Mouse (Mus musculus) neural tube, embryonic 14.5 days (tissue): ENCODE measurements around the gene Ercc6. TPM values are rescaled to one million over a fixed set of nuclear protein-coding genes. Genes with fewer than 3 reads are reported as not detected.
A peak's percentile ranks its signal among the peaks of the same experiment; 100 is the strongest.

Experiments
- ATAC-seq: fragments of 200-750 bp; cut with Nextera tagmentation; 2 replicates; pipeline ENCODE4 v1.8.0; 2017; ENCODE audit warnings: low read depth, mild to moderate bottlenecking, moderate TSS enrichment, moderate library complexity
- H3K27ac ChIP-seq: fragments of 300-500 bp; sonication (generic); 2 replicates; pipeline ENCODE4 v1.5.1; 2014; ENCODE audit warnings: low read depth, mild to moderate bottlenecking, control low read depth, low read length, moderate library complexity, mixed read lengths
- H3K27me3 ChIP-seq: fragments of 300-500 bp; sonication (generic); 2 replicates; pipeline ENCODE4 v1.6.1; 2014; ENCODE audit warnings: low read length; ENCODE audit not compliant: control insufficient read depth, insufficient read depth
- H3K36me3 ChIP-seq: fragments of 300-500 bp; sonication (generic); 2 replicates; pipeline ENCODE4 v1.6.1; 2014; ENCODE audit warnings: low read length, mixed read lengths; ENCODE audit not compliant: control insufficient read depth, insufficient read depth
- H3K4me1 ChIP-seq: fragments of 300-500 bp; sonication (generic); 2 replicates; pipeline ENCODE4 v1.6.1; 2014; ENCODE audit warnings: low read length; ENCODE audit not compliant: control insufficient read depth, insufficient read depth
- H3K4me2 ChIP-seq: fragments of 300-500 bp; sonication (generic); 2 replicates; pipeline ENCODE4 v1.6.1; 2014; ENCODE audit warnings: mild to moderate bottlenecking, low read depth, low read length, control low read depth
- H3K4me3 ChIP-seq: fragments of 300-500 bp; sonication (generic); 2 replicates; pipeline ENCODE4 v1.5.1; 2014; ENCODE audit warnings: low read depth, low read length, control low read depth, mixed read lengths
- H3K9ac ChIP-seq: fragments of 300-500 bp; sonication (generic); replicated peaks from 2 replicates; pipeline ENCODE4 v1.6.1; 2014; ENCODE audit warnings: low read depth, mild to moderate bottlenecking, control low read depth, low read length, mixed read lengths
- H3K9me3 ChIP-seq: fragments of 300-500 bp; sonication (generic); 2 replicates; pipeline ENCODE4 v1.6.1; 2016; ENCODE audit warnings: low read length; ENCODE audit not compliant: control insufficient read depth
- WGBS: fragments of 180-500 bp; shearing (Covaris S2); extraction: QIAGEN DNeasy Blood & Tissue Kit; methylation state at CpG from one replicate; pipeline ENCODE4 v1.1.7; 2014; 5-methylcytosine and 5-hydroxymethylcytosine counted together
- polyA plus RNA-seq: library from polyadenylated mRNA; unstranded; fragments of >200 nt; fragmentation: Nextera tagmentation; extraction: Ambion mirVana; gene quantifications from 2 replicates; pipeline ENCODE4 v1.2.1, GENCODE M21; 2014

Ercc6 gene
- polyA plus RNA-seq, 1 experiment from 2014 or later: 25.1 TPM

DNA sequence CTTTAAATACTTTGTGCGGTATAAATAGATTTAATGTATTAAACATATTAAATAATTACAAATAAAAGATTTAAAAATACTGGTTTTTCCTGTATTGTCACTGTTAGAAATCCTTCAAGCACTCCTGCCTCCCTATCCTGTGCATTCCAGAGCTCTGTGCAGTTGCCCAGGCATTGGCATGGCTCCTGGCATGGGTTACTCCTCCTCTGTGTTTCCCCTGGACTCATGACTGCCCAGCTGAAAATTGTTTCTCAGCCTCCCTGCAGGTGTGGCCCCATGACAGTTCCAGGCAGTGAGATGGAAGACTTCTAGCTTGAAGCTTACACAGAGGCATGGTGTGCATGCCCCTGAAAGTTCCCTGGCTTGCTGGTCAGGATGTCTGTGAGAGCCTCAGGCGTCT, 65.1 kb downstream of the Ercc6 start:
- WGBS: 90% methylated on average over 2 of the region's 2 CpGs
- no peak for ATAC-seq

DNA sequence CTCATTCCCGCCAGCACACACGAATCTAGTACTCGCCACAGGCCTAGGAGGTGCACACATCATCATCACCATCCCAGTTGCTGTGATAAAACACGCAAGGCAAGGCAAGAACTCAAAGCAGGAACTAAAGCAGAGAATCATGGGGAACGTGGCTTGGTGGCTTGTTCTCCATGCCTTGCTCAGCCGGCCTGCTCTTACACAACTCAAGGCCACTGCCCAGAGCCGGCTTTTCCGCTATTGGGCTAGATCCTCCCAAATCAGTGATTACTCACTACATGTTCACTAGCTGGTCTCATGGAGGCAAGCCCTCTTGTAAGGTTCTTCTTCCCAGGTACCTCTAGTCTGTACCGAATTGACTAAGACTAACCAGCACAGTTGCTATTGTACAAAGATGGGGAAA, 70.4 kb downstream of the Ercc6 start:
- H3K4me1 ChIP-seq: no peaks in the 10 kb centered on the region
- H3K9ac ChIP-seq: no peak overlapping the region
- no peak for ATAC-seq
- H3K9me3 ChIP-seq: no peaks in the 10 kb centered on the region
- no peak overlapping the region for H3K4me3 ChIP-seq
- H3K36me3 ChIP-seq: no peaks in the 10 kb centered on the region
- H3K4me2 ChIP-seq: no peak overlapping the region
- 92% methylated on average over 9 of the region's 9 CpGs for WGBS
- no peaks in the 10 kb centered on the region for H3K27me3 ChIP-seq
- no peak overlapping the region for H3K27ac ChIP-seq

More for the DNA sequence above, 65.1 kb downstream of the Ercc6 start:
- Histone ChIP-seq H3K36me3 (peaks cover 13% of the 10 kb centered on the region; the same call in 1 of the 2 replicates), H3K4me3 (no peak overlapping the region), H3K9ac (no peak overlapping the region), H3K4me1 (no peaks in the 10 kb centered on the region), H3K4me2 (no peak overlapping the region), H3K27ac (no peak overlapping the region), H3K9me3 (no peaks in the 10 kb centered on the region), H3K27me3 (no peaks in the 10 kb centered on the region)

DNA sequence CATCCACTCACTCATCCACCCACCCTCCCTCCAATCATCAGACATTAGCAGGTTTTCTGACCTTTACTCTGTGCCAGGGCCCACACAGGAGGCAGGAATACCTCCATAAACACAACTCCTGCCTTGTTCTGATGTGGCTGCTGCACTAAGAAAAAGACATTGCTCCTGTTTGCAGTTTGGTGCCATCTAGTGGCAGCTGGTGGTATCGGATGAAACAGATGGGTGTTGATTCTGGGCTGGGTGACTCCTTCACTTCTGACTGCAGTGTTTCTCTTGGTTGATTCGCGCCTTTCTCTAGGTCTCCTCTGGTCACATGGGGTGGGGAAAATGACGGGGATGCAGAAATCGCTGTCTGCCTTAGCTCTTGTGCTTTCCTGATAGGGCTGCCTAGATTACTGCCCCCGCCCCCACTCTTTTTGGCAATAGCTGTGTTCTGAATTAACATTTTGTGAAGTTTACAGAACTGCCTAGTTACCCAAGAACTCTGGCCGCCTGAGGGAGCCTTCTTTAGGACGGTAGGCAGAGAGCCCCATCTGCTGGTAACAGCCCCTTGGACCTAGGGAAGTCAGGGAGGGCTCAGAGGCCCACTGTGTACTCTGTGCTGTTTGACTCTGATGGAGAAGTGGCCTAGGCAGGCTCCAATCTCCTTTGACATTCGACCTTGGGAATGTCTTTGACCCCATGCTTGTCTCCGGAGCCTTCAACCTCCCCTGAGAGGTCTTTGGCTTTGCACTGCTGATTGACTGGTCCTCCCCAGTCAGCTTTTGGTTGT, 73.9 kb downstream of the Ercc6 start:
- Histone ChIP-seq H3K36me3 (no peaks in the 10 kb centered on the region), H3K27me3 (no peaks in the 10 kb centered on the region), H3K4me1 (no peaks in the 10 kb centered on the region), H3K4me2 (no peak overlapping the region), H3K4me3 (no peak overlapping the region), H3K27ac (no peak overlapping the region), H3K9ac (no peak overlapping the region), H3K9me3 (no peaks in the 10 kb centered on the region)
- WGBS: 14% methylated on average over 10 of the region's 10 CpGs
- ATAC-seq: peak; percentile 62; the same call in 1 of the 2 replicates

DNA sequence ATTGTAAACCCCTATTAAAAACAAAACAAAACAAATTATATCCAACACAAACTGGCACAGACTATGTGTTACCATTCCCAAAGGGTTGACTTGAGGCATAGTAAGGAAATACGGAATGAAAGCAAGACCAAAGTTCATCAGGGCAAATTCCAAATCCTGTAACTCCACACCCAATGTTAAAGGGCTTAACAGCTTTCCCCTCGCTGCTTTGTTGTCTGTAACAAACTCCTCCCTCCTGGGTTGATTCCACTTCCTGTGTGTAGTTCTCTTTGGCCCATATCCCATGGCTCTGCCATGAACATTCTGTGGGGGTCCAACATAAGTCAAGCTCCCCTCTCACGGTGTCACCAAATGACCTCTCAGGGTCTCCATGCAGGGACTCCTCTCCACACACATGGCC, 77.1 kb downstream of the Ercc6 start:
- ATAC-seq: no peak
- WGBS: 81% methylated on average over 3 of the region's 3 CpGs
- Histone ChIP-seq H3K4me3 (no peak overlapping the region), H3K27ac (no peak overlapping the region), H3K36me3 (no peaks in the 10 kb centered on the region), H3K9ac (no peak overlapping the region), H3K27me3 (peaks cover 10% of the 10 kb centered on the region), H3K9me3 (no peaks in the 10 kb centered on the region), H3K4me1 (no peaks in the 10 kb centered on the region), H3K4me2 (no peak overlapping the region)

DNA sequence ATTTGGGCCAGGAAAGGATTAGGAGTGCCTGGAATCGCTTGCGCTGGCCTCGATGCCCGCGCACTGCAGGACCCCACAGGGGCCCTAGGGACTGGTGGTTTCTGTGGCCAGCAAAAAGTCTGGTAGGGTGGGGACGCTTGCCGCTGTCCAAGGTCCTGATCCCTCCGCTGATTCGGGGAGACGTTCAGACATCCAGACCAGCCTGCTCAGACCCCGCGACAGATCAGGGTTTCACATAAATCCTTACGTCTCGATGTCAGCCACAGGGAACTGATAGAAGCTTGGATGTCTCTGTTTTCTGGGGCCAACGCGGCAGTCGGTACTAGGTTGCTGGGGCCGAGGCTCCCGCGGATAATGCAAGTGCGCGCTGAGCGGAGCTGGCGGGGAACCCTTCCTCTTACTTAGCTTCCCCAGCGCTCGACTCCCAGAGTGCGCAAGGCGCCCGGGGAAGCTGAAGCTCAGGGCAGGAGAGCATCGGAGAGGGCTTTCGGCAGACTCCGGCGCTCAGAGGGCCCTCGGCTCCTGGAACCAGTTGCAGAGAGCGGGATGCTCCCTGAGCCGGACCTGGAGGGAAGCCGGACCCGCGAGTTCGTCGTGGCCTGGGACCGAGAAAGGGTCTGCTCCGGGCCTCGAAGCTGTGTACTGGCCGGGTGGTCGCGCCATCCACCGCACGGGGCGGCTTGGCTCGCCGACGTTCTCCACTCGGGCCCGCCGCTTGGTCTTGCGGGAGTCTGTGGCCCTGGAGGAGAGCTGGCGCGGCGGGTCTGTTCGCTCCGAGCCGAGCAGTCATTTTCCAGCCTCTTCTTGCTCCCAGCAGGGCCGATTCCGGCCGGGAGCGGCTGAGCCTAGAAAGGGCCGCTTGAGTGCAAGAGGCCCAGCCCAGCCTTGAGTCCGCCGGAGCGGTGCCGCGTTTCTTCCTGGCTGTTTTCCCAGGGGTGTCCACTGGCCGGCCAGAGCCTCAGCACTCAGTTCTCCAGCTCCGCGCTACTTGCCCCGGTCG, 84.2 kb downstream of the Ercc6 start:
- no peaks in the 10 kb centered on the region for H3K9me3 ChIP-seq
- peak overlapping the region; percentile 42 for H3K9ac ChIP-seq
- under 1% methylated on average over 78 of the region's 78 CpGs for WGBS
- ATAC-seq: peak; percentile 23; the same call in 1 of the 2 replicates
- no peaks in the 10 kb centered on the region for H3K36me3 ChIP-seq
- H3K4me3 ChIP-seq: peak overlapping the region; percentile 31
- H3K4me1 ChIP-seq: peaks cover 14% of the 10 kb centered on the region
- H3K4me2 ChIP-seq: peak overlapping the region; percentile 40
- H3K27me3 ChIP-seq: peaks cover 35% of the 10 kb centered on the region
- H3K27ac ChIP-seq: peak overlapping the region; percentile 8; the same call in 1 of the 2 replicates

DNA sequence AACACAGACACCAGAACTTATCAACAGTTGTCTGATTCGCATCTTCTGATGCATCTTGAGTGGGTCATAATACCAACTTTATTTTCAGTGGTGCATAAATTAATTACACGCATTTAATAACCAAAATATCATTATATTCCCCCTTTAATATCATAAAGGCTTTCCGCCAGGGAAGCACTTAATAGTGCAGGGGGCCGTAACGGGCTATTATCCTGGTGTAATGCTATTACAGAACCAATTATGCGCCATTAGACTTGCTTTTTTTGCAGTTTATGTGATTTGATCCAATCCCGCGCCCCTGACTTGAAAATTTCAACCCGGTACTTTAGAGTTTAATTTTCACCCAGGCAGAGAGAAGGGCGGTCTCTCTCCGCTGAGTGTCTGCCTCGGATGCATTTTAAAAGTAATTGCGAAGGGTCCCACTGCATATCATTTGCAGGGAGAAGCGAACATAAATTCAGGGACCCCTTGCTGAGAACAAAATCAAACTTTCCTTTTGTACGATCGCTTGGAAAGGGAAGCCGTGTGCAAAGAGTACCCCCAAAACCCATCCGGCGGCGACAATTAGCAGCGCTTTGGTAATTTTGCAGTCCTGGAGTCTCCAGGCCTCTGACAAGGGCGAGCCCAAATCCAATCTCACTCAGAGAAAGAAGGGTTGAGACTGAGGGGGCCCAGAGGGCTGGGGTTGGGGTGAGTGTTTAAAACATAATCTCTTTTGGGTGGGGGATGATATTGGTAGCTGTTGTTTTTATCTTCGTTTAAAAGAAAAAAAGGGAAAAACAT, 85.3 kb downstream of the Ercc6 start:
- WGBS: 2% methylated on average over 23 of the region's 23 CpGs

DNA sequence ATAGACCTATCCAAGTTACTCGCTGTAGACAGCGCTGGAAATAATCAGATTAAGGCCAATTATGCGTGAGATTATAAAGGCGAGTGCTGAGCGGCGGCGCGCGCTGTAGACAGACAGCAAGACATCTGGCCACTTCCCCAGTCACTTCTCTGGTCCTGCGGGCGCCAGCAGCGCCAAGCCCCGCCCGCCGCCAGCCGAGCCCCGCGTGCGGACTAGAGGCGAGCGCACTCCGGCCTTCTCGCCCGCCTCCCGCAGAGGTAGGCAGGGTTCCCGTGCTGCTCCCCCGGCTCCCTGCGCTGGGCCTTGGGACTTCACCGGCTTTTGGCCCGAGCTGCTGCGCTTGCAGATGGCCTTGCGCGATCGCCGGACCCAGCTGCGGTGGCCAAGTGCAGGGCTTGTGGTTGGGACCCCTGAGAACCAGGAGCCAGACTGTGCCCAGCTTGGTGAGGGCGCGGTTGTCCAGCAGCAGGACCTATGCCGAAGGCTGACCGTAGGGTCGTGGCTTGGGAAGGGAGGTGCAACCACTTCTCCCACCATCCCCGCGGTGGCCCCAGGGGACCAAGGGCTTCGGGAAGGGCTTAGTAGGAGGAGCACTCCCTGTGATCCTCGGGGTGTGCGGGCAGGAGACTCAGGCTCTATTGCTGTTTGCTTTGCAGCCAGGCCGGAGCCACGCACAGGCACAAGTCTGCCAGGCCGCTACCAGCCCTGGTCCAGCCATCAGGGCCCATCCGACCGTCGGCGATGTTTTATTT, 86.1 kb downstream of the Ercc6 start, which contains the start of gene Prrxl1:
Gene Prrxl1 (plus strand): TSS at position 118 of the 752 bp plus-strand sequence.
- peak within 1 kb of the TSS; percentile 43 for H3K4me2 ChIP-seq
- peak; percentile 65; the same call in 1 of the 2 replicates for ATAC-seq
- under 1% methylated on average over 51 of the region's 53 CpGs for WGBS
- peaks cover 29% of the 10 kb centered on the region for H3K27me3 ChIP-seq
- peak within 1 kb of the TSS; percentile 36 for H3K4me3 ChIP-seq
- H3K36me3 ChIP-seq: no peaks in the 10 kb centered on the region
- H3K27ac ChIP-seq: peak within 1 kb of the TSS; percentile 49
- H3K4me1 ChIP-seq: peaks cover 14% of the 10 kb centered on the region
- H3K9ac ChIP-seq: peak within 1 kb of the TSS; percentile 30
- no peaks in the 10 kb centered on the region for H3K9me3 ChIP-seq

More for the DNA sequence above, 85.3 kb downstream of the Ercc6 start:
- Histone ChIP-seq H3K4me1 (peaks cover 14% of the 10 kb centered on the region), H3K27me3 (peaks cover 35% of the 10 kb centered on the region), H3K36me3 (no peaks in the 10 kb centered on the region), H3K9ac (no peak overlapping the region), H3K4me2 (peak overlapping the region; percentile 43; the same call in 1 of the 2 replicates), H3K27ac (0 out of 2 replicates have a peak overlapping the region, but pooled peaks have one; percentile 49), H3K9me3 (no peaks in the 10 kb centered on the region), H3K4me3 (peak overlapping the region; percentile 36)
- peak; percentile 59 for ATAC-seq

DNA sequence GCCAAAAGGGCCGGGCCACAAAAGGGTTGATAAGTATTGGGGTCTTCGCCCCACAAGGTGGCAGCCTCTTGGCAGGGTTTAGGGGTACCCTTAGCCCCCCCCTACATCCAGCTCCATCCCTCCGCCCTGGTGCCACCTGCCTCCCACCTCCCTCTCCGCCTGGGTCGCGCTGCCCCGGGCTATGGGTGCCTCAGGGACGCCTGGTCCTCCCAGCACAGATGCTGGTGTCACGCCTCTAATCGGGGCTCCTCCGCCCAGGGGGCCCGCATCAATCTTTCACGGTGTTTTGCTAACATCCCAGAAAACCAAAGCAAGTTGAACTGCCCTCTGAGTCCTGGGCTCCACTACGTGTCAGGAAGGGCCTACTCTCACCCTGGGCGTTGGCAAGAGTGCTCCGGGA, 86.8 kb downstream of the Ercc6 start:
- 1% methylated on average over 16 of the region's 16 CpGs for WGBS
- H3K9me3 ChIP-seq: no peaks in the 10 kb centered on the region
- H3K4me3 ChIP-seq: peak overlapping the region; percentile 36
- peak overlapping the region; percentile 49 for H3K27ac ChIP-seq
- no peaks in the 10 kb centered on the region for H3K36me3 ChIP-seq
- peaks cover 15% of the 10 kb centered on the region for H3K4me1 ChIP-seq
- ATAC-seq: no peak
- H3K27me3 ChIP-seq: peaks cover 25% of the 10 kb centered on the region
- H3K9ac ChIP-seq: peak overlapping the region; percentile 30
- peak overlapping the region; percentile 43 for H3K4me2 ChIP-seq
